Mouse (Mus musculus): ENCODE results near the gene Ski. TPM values are rescaled to one million over a fixed set of nuclear protein-coding genes. Genes with fewer than 3 reads are reported as not detected.

Gene Ski
- polyA plus RNA-seq, 2 experiments, result 2.4 to 4.5 TPM

GRCm38 (mm10) chr4:155137891-155138290 lies 84.5 kb downstream of the Ski start:
- H3K4me1 ChIP-seq (replicated peaks; ENCODE audit: control insufficient read depth in 2 of 2, insufficient read depth in 2 of 2, low read length in 1 of 2), result peaks cover 0 to 2% of the 10 kb centered on the region in 2 experiments; a peak in 1 of 4 replicates
- no peaks in the 10 kb centered on the region for H3K9me3 ChIP-seq (ENCODE audit: control insufficient read depth, low read length)
- H3K4me2 ChIP-seq (ENCODE audit: low read depth), result no peak overlapping the region
- H3K4me3 ChIP-seq (ENCODE audit: insufficient read depth in 1 of 2, low read depth in 2 of 2, low read length in 2 of 2), result no peak overlapping the region
- no peaks in the 10 kb centered on the region for H3K36me3 ChIP-seq (replicated peaks; ENCODE audit: control insufficient read depth, insufficient read depth, low read depth)
- no peak for ATAC-seq (ENCODE audit: insufficient read depth)
- H3K27me3 ChIP-seq (ENCODE audit: control insufficient read depth, insufficient read depth, low read length), result no peaks in the 10 kb centered on the region
- DNase-seq (ENCODE audit: low read depth in 3 of 3, low spot score in 3 of 3), result no peak
- WGBS (ENCODE audit: insufficient replicate concordance), result 72% methylated on average over 7 of the region's 7 CpGs
- H3K9ac ChIP-seq (replicated peaks), result no peak overlapping the region
- no peak overlapping the region for H3K27ac ChIP-seq
- TF ChIP-seq CTCF (IDR thresholded peaks at IDR 0.05; ENCODE audit: low read depth) (no peak), EP300 (IDR thresholded peaks at IDR 0.05; ENCODE audit: low read depth) (no peak)

- Histone ChIP-seq H3K27me3 (ENCODE audit: control insufficient read depth, insufficient read depth, low read length) (no peaks in the 10 kb centered on the region), H3K4me2 (ENCODE audit: low read depth) (no peak overlapping the region), H3K4me1 (replicated peaks; ENCODE audit: control insufficient read depth in 2 of 2, insufficient read depth in 2 of 2, low read length in 1 of 2) (peaks cover 0 to 2% of the 10 kb centered on the region in 2 experiments; a peak in 1 of 4 replicates), H3K27ac (no peak overlapping the region), H3K36me3 (replicated peaks; ENCODE audit: control insufficient read depth, insufficient read depth, low read depth) (no peaks in the 10 kb centered on the region), H3K4me3 (ENCODE audit: insufficient read depth in 1 of 2, low read depth in 2 of 2, low read length in 2 of 2) (no peak overlapping the region), H3K9ac (replicated peaks) (no peak overlapping the region), H3K9me3 (ENCODE audit: control insufficient read depth, low read length) (no peaks in the 10 kb centered on the region)
- peak; percentile 32; the same call in 1 of the 2 replicates for ATAC-seq (ENCODE audit: insufficient read depth)
- no peak for DNase-seq (ENCODE audit: low read depth in 3 of 3, low spot score in 3 of 3)
- no peak for TF ChIP-seq CTCF (IDR thresholded peaks at IDR 0.05; ENCODE audit: low read depth)
- TF ChIP-seq EP300 (IDR thresholded peaks at IDR 0.05; ENCODE audit: low read depth), result no peak
- WGBS (ENCODE audit: insufficient replicate concordance), result 57% methylated on average over 5 of the region's 5 CpGs
Observed at GRCm38 (mm10) chr4:155135909-155136585, 86.3 kb downstream of the Ski start.

- 62% methylated on average over 7 of the region's 7 CpGs for WGBS (ENCODE audit: insufficient replicate concordance)
- Histone ChIP-seq H3K36me3 (replicated peaks; ENCODE audit: control insufficient read depth, insufficient read depth, low read depth) (no peaks in the 10 kb centered on the region), H3K4me2 (ENCODE audit: low read depth) (no peak overlapping the region), H3K9ac (replicated peaks) (no peak overlapping the region), H3K27me3 (ENCODE audit: control insufficient read depth, insufficient read depth, low read length) (no peaks in the 10 kb centered on the region), H3K4me3 (ENCODE audit: insufficient read depth in 1 of 2, low read depth in 2 of 2, low read length in 2 of 2) (no peak overlapping the region), H3K27ac (no peak overlapping the region), H3K4me1 (replicated peaks; ENCODE audit: control insufficient read depth in 2 of 2, insufficient read depth in 2 of 2, low read length in 1 of 2) (peaks cover 0 to 2% of the 10 kb centered on the region in 2 experiments; a peak in 1 of 4 replicates), H3K9me3 (ENCODE audit: control insufficient read depth, low read length) (no peaks in the 10 kb centered on the region)
- ATAC-seq (ENCODE audit: insufficient read depth) (no peak), DNase-seq (ENCODE audit: low read depth in 3 of 3, low spot score in 3 of 3) (no peak)
- TF ChIP-seq EP300 (IDR thresholded peaks at IDR 0.05; ENCODE audit: low read depth), result no peak
- TF ChIP-seq CTCF (IDR thresholded peaks at IDR 0.05; ENCODE audit: low read depth), result no peak
Observed at GRCm38 (mm10) chr4:155134686-155135172, 87.7 kb downstream of the Ski start.

- no peaks in the 10 kb centered on the region for H3K36me3 ChIP-seq (replicated peaks; ENCODE audit: control insufficient read depth, insufficient read depth, low read depth)
- H3K9me3 ChIP-seq (ENCODE audit: control insufficient read depth, low read length), result no peaks in the 10 kb centered on the region
- no peak overlapping the region for H3K27ac ChIP-seq
- no peak for TF ChIP-seq CTCF (IDR thresholded peaks at IDR 0.05; ENCODE audit: low read depth)
- TF ChIP-seq EP300 (IDR thresholded peaks at IDR 0.05; ENCODE audit: low read depth), result no peak
- DNase-seq (ENCODE audit: low read depth in 3 of 3, low spot score in 3 of 3) (no peak), ATAC-seq (ENCODE audit: insufficient read depth) (no peak)
- no peak overlapping the region for H3K9ac ChIP-seq (replicated peaks)
- no peak overlapping the region for H3K4me2 ChIP-seq (ENCODE audit: low read depth)
- peaks cover 0 to 2% of the 10 kb centered on the region in 2 experiments; a peak in 1 of 4 replicates for H3K4me1 ChIP-seq (replicated peaks; ENCODE audit: control insufficient read depth in 2 of 2, insufficient read depth in 2 of 2, low read length in 1 of 2)
- 69% methylated on average over 20 of the region's 20 CpGs for WGBS (ENCODE audit: insufficient replicate concordance)
- H3K27me3 ChIP-seq (ENCODE audit: control insufficient read depth, insufficient read depth, low read length), result no peaks in the 10 kb centered on the region
- H3K4me3 ChIP-seq (ENCODE audit: insufficient read depth in 1 of 2, low read depth in 2 of 2, low read length in 2 of 2), result no peak overlapping the region
Observed at GRCm38 (mm10) chr4:155133658-155134417, 88.6 kb downstream of the Ski start.

GRCm38 (mm10) chr4:155133188-155133587 lies 89.2 kb downstream of the Ski start:
- 18% methylated on average over 3 of the region's 3 CpGs for WGBS (ENCODE audit: insufficient replicate concordance)
- H3K4me3 ChIP-seq (ENCODE audit: insufficient read depth in 1 of 2, low read depth in 2 of 2, low read length in 2 of 2), result no peak overlapping the region
- no peaks in the 10 kb centered on the region for H3K27me3 ChIP-seq (ENCODE audit: control insufficient read depth, insufficient read depth, low read length)
- DNase-seq (ENCODE audit: low read depth in 3 of 3, low spot score in 3 of 3), result no peak
- H3K4me2 ChIP-seq (ENCODE audit: low read depth), result no peak overlapping the region
- H3K4me1 ChIP-seq (replicated peaks; ENCODE audit: control insufficient read depth in 2 of 2, insufficient read depth in 2 of 2, low read length in 1 of 2), result peaks cover 0 to 2% of the 10 kb centered on the region in 2 experiments; a peak in 1 of 4 replicates
- H3K9me3 ChIP-seq (ENCODE audit: control insufficient read depth, low read length), result no peaks in the 10 kb centered on the region
- no peak overlapping the region for H3K9ac ChIP-seq (replicated peaks)
- H3K27ac ChIP-seq, result no peak overlapping the region
- H3K36me3 ChIP-seq (replicated peaks; ENCODE audit: control insufficient read depth, insufficient read depth, low read depth), result no peaks in the 10 kb centered on the region
- ATAC-seq (ENCODE audit: insufficient read depth), result no peak
- no peak for TF ChIP-seq EP300 (IDR thresholded peaks at IDR 0.05; ENCODE audit: low read depth)
- TF ChIP-seq CTCF (IDR thresholded peaks at IDR 0.05; ENCODE audit: low read depth), result no peak

All from liver, embryonic 14.5 days (tissue).